In genomic region chr1:77510623-77511022, GRCm38 (mm10) we compare ENCODE assay signal across 14 mouse cellular contexts. TPM values are rescaled to one million over a fixed set of nuclear protein-coding genes. Genes with fewer than 3 reads are reported as not detected.
A peak's percentile ranks its signal among the peaks of the same experiment; 100 is the strongest.
DNase-seq lines count a peak whose midpoint lies in the region; ATAC-seq lines count a peak whose summit lies in the region.
"Had no signal": no experiment of that assay in that cellular context is flagged by ENCODE, and none has a peak within 500 bp of the region (broad histone marks: within the 10 kb centered on the region; RNA-seq: fewer than 3 reads in every experiment).

No protein-coding gene starts in this region.

- peaks cover 31% of the 10 kb centered on the region for H3K4me1 ChIP-seq in embryonic facial prominence, embryonic 14.5 days (ENCODE audit: control insufficient read depth, insufficient read depth, low read length)
- H3K4me1 ChIP-seq in hindbrain, embryonic 12.5 days = peaks cover 53% of the 10 kb centered on the region
- peaks cover 56% of the 10 kb centered on the region for H3K4me1 ChIP-seq in midbrain, embryonic 12.5 days
- H3K4me1 ChIP-seq in heart, embryonic 11.5 days (ENCODE audit: control insufficient read depth, insufficient read depth, low read length) = no peaks in the 10 kb centered on the region

- WGBS in embryonic facial prominence, embryonic 14.5 days = 47% methylated on average over 5 of the region's 5 CpGs
- 29% methylated on average over 5 of the region's 5 CpGs for WGBS in hindbrain, embryonic 12.5 days
- 47% methylated on average over 5 of the region's 5 CpGs for WGBS in midbrain, embryonic 12.5 days
- WGBS in heart, embryonic 11.5 days (ENCODE audit: insufficient replicate concordance) = 61% methylated on average over 5 of the region's 5 CpGs

- no peaks in the 10 kb centered on the region for H3K9me3 ChIP-seq in embryonic facial prominence, embryonic 14.5 days (ENCODE audit: control insufficient read depth, low read length)
- no peaks in the 10 kb centered on the region for H3K9me3 ChIP-seq in hindbrain, embryonic 12.5 days (replicated peaks)
- no peaks in the 10 kb centered on the region for H3K9me3 ChIP-seq in midbrain, embryonic 12.5 days
- H3K9me3 ChIP-seq in heart, embryonic 11.5 days (replicated peaks; ENCODE audit: control insufficient read depth, low read length) = no peaks in the 10 kb centered on the region
- H3K9me3 ChIP-seq: heart, embryonic 10.5 days; stomach, embryonic 15.5 days had no signal

- no peaks in the 10 kb centered on the region for H3K27me3 ChIP-seq in embryonic facial prominence, embryonic 14.5 days (replicated peaks; ENCODE audit: control insufficient read depth, insufficient read depth, low read length)
- no peaks in the 10 kb centered on the region for H3K27me3 ChIP-seq in hindbrain, embryonic 12.5 days
- peaks cover 6% of the 10 kb centered on the region; the same call in 1 of the 2 replicates for H3K27me3 ChIP-seq in midbrain, embryonic 12.5 days
- no peaks in the 10 kb centered on the region; the same call in 1 of the 2 replicates for H3K27me3 ChIP-seq in heart, embryonic 11.5 days (ENCODE audit: control insufficient read depth, insufficient read depth, low read length)
- H3K27me3 ChIP-seq: stomach, embryonic 15.5 days had no signal

- intact Hi-C loops in left cerebral cortex, postnatal 25 days (cut with DNase I) = loop anchor here (5.0 to 10.0 kb wide), 6 partner anchors 406 to 1768 kb away; no protein-coding TSS in a partner anchor

- peak overlapping the region; percentile 81 for H3K9ac ChIP-seq in embryonic facial prominence, embryonic 14.5 days (ENCODE audit: low read depth, low read length)
- H3K9ac ChIP-seq in hindbrain, embryonic 12.5 days = no peak overlapping the region
- 0 out of 2 replicates have a peak overlapping the region, but pooled peaks have one; percentile 12 for H3K9ac ChIP-seq in midbrain, embryonic 12.5 days (replicated peaks)
- no peak overlapping the region for H3K9ac ChIP-seq in heart, embryonic 11.5 days (ENCODE audit: low read depth, low read length)
- H3K9ac ChIP-seq: stomach, embryonic 15.5 days had no signal

- H3K27ac ChIP-seq in embryonic facial prominence, embryonic 14.5 days (replicated peaks; ENCODE audit: low read depth, low read length) = 0 out of 2 replicates have a peak overlapping the region, but pooled peaks have one; percentile 28
- no peak overlapping the region for H3K27ac ChIP-seq in hindbrain, embryonic 12.5 days
- no peak overlapping the region for H3K27ac ChIP-seq in midbrain, embryonic 12.5 days (replicated peaks)
- no peak overlapping the region for H3K27ac ChIP-seq in heart, embryonic 11.5 days (ENCODE audit: low read depth, low read length)
- H3K27ac ChIP-seq: heart, embryonic 10.5 days; stomach, embryonic 15.5 days had no signal

- H3K36me3 ChIP-seq in embryonic facial prominence, embryonic 14.5 days (ENCODE audit: control insufficient read depth, insufficient read depth, low read length) = peaks cover 31% of the 10 kb centered on the region
- H3K36me3 ChIP-seq in hindbrain, embryonic 12.5 days = 0 out of 2 replicates have a peak, but pooled peaks cover 4% of the 10 kb centered on the region
- H3K36me3 ChIP-seq in midbrain, embryonic 12.5 days = peaks cover 10% of the 10 kb centered on the region; the same call in 1 of the 2 replicates
- H3K36me3 ChIP-seq in heart, embryonic 11.5 days (ENCODE audit: control insufficient read depth, insufficient read depth, low read length) = peaks cover 2% of the 10 kb centered on the region; the same call in 1 of the 2 replicates
- H3K36me3 ChIP-seq: stomach, embryonic 15.5 days had no signal

- peak overlapping the region; percentile 91 for H3K4me2 ChIP-seq in embryonic facial prominence, embryonic 14.5 days (ENCODE audit: low read depth, low read length)
- H3K4me2 ChIP-seq in hindbrain, embryonic 12.5 days (replicated peaks) = peak overlapping the region; percentile 93
- peak overlapping the region; percentile 91 for H3K4me2 ChIP-seq in midbrain, embryonic 12.5 days (replicated peaks)
- H3K4me2 ChIP-seq in heart, embryonic 11.5 days = no peak overlapping the region
- H3K4me2 ChIP-seq: stomach, embryonic 15.5 days had no signal

- DNase-seq in Muller cell, postnatal 12 days (ENCODE audit: inconsistent ontology term) = peak; percentile 51
- no peak for DNase-seq in embryonic facial prominence, embryonic 14.5 days (ENCODE audit: low spot score)
- DNase-seq in urinary bladder, postnatal 36 days (ENCODE audit: low spot score in 2 of 2) = no peak
- DNase-seq in layer of hippocampus, postnatal 25 days (ENCODE audit: extremely low spot score in 1 of 2, low spot score in 1 of 2) = no peak
- no peak for DNase-seq in left cerebral cortex, postnatal 25 days (ENCODE audit: low spot score in 2 of 2)
- DNase-seq: adrenal gland, postnatal 10 days; kidney, postnatal 36 days; lung, adult 2 months; right cerebral cortex, postnatal 4 days had no signal

- H3K4me3 ChIP-seq in embryonic facial prominence, embryonic 14.5 days (ENCODE audit: low read depth, low read length) = peak overlapping the region; percentile 69; the same call in 1 of the 2 replicates
- H3K4me3 ChIP-seq in hindbrain, embryonic 12.5 days = peak overlapping the region; percentile 53; the same call in 1 of the 2 replicates
- H3K4me3 ChIP-seq in midbrain, embryonic 12.5 days = peak overlapping the region; percentile 58; the same call in 1 of the 2 replicates
- no peak overlapping the region for H3K4me3 ChIP-seq in heart, embryonic 11.5 days (ENCODE audit: low read depth, low read length)
- H3K4me3 ChIP-seq: heart, embryonic 10.5 days; stomach, embryonic 15.5 days had no signal

- ATAC-seq in embryonic facial prominence, embryonic 14.5 days (ENCODE audit: low read depth) = no peak
- no peak for ATAC-seq in hindbrain, embryonic 12.5 days (ENCODE audit: low FRiP score)
- no peak for ATAC-seq in midbrain, embryonic 12.5 days (ENCODE audit: low FRiP score, low read depth)
- no peak for ATAC-seq in heart, embryonic 11.5 days (replicated peaks; ENCODE audit: insufficient number of reproducible peaks, low FRiP score, low TSS enrichment)

RNA-seq across cellular contexts. Expression of gene Epha4, which starts 4.3 kb away (rescaled TPM):
- polyA plus RNA-seq in embryonic facial prominence, embryonic 14.5 days (2014; fragmentation: Nextera tagmentation; extraction: Ambion mirVana) = 23.2 and 36.2 TPM in 2 replicates
- 34.5 and 37.0 TPM in 2 replicates for polyA plus RNA-seq in hindbrain, embryonic 12.5 days (2016; fragmentation: Nextera tagmentation; extraction: Ambion mirVana)
- 32.9 and 39.4 TPM in 2 replicates for polyA plus RNA-seq in midbrain, embryonic 12.5 days (2016; fragmentation: Nextera tagmentation; extraction: Ambion mirVana)
- total RNA-seq in layer of hippocampus, postnatal 25 days (2021) = 100 to 1,000 TPM; 291 to 351 TPM
- polyA plus RNA-seq in heart, embryonic 11.5 days (2014; fragmentation: Nextera tagmentation; extraction: Ambion mirVana) = 7.4 TPM in 2 replicates
- total RNA-seq in left cerebral cortex, postnatal 25 days (2021) = 100 to 1,000 TPM; 177 to 192 TPM

Comparison
In these comparisons a context has a peak if more than half of its experiments do, and no peak if none do; other contexts are left out.
1. H3K9ac ChIP-seq: peak in embryonic facial prominence, embryonic 14.5 days (single experiment) and midbrain, embryonic 12.5 days (single experiment); none in hindbrain, embryonic 12.5 days (single experiment) and heart, embryonic 11.5 days (single experiment).